8 mouse cellular contexts compared by ENCODE assay signal in the genomic region with DNA sequence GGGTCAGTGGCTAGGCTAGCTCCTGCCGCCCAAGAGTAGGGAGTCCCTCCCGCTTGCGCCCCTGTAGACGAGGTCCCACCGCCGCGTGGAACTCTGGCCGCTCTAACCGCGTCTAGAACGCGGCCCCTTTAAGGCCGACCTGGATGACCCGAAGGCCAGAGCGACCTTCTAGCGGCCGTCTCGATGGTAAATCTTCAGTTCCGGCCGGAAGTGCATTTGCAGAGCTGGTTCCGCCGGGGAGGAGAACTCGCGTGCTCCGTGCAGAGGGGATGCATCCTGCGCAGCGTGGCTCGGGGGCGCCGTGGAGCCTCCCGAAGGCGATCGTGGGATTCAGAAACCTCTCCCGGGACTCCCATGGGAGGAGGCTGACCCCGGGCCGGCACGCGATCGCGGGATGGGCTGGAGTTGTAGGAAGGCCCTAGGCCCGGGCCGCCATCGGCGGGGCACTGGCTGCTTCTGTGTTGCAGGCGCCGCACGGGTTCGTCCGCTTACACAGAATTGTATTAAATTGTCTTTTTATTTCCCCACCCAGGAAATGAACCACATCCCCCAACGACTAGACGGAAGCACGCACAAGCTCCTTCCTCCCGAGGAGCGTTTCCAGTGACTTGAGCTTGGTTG. TPM values are rescaled to one million over a fixed set of nuclear protein-coding genes. Genes with fewer than 3 reads are reported as not detected.
DNase-seq lines count a peak whose midpoint lies in the region; ATAC-seq and TF ChIP-seq lines count a peak whose summit lies in the region.

No protein-coding gene starts in this region.

- no peaks in the 10 kb centered on the region for H3K9me3 ChIP-seq in embryonic facial prominence, embryonic 14.5 days (ENCODE audit: control insufficient read depth, low read length)
- H3K9me3 ChIP-seq in liver, embryonic 11.5 days (ENCODE audit: control insufficient read depth, low read length): no peaks in the 10 kb centered on the region

- peak overlapping the region; percentile 94 for H3K4me2 ChIP-seq in embryonic facial prominence, embryonic 14.5 days (ENCODE audit: low read depth, low read length)
- H3K4me2 ChIP-seq in liver, embryonic 11.5 days: peak overlapping the region; percentile 94
- peak overlapping the region; percentile 98 for H3K4me2 ChIP-seq in myocyte (ENCODE audit: low read depth)

- H3K9ac ChIP-seq in embryonic facial prominence, embryonic 14.5 days (ENCODE audit: low read depth, low read length): peak overlapping the region; percentile 86
- H3K9ac ChIP-seq in liver, embryonic 11.5 days (ENCODE audit: low read depth, low read length): peak overlapping the region; percentile 94

- H3ac ChIP-seq in myocyte (ENCODE audit: control insufficient read depth, insufficient read length): peak overlapping the region; percentile 48

- under 1% methylated on average over 52 of the region's 54 CpGs for WGBS in embryonic facial prominence, embryonic 14.5 days
- WGBS in liver, embryonic 11.5 days: under 1% methylated on average over 54 of the region's 54 CpGs

- DNase-seq in B cell, adult 2 months: peak; percentile 84 to 86
- peak; percentile 48 to 72 for DNase-seq in adrenal gland, postnatal 4 days (ENCODE audit: low spot score in 2 of 2)
- DNase-seq in embryonic facial prominence, embryonic 14.5 days (ENCODE audit: low spot score): peak; percentile 96
- peak; percentile 89 for DNase-seq in heart, adult 8-10 months (ENCODE audit: low spot score)
- peak; percentile 89 for DNase-seq in kidney, adult 9 months
- DNase-seq in liver, embryonic 11.5 days (ENCODE audit: low spot score): peak; percentile 87
- peak; percentile 82 to 90 for DNase-seq in spleen, postnatal 4 days (ENCODE audit: low spot score in 2 of 2)

- H3K36me3 ChIP-seq in embryonic facial prominence, embryonic 14.5 days (ENCODE audit: control insufficient read depth, insufficient read depth, low read length): peaks cover 36% of the 10 kb centered on the region
- peaks cover 23% of the 10 kb centered on the region for H3K36me3 ChIP-seq in liver, embryonic 11.5 days (ENCODE audit: control insufficient read depth, insufficient read depth, low read length)
- peaks cover 27% of the 10 kb centered on the region for H3K36me3 ChIP-seq in myocyte (ENCODE audit: control insufficient read depth, insufficient read depth)

- peak overlapping the region; percentile 72 for H3K4me3 ChIP-seq in embryonic facial prominence, embryonic 14.5 days (ENCODE audit: low read depth, low read length)
- peak overlapping the region; percentile 82 for H3K4me3 ChIP-seq in liver, embryonic 11.5 days (ENCODE audit: low read depth, low read length)
- H3K4me3 ChIP-seq in myocyte: peak overlapping the region; percentile 91

- TF ChIP-seq POLR2A in myocyte (IDR thresholded peaks at IDR 0.05; ENCODE audit: insufficient read length, low read depth): peak; percentile 91

- H3K27ac ChIP-seq in embryonic facial prominence, embryonic 14.5 days (replicated peaks; ENCODE audit: low read depth, low read length): peak overlapping the region; percentile 73
- H3K27ac ChIP-seq in liver, embryonic 11.5 days (ENCODE audit: low read depth, low read length): peak overlapping the region; percentile 75; the same call in 1 of the 2 replicates

- ATAC-seq in embryonic facial prominence, embryonic 14.5 days (ENCODE audit: low read depth): peak; percentile 80
- peak; percentile 76 for ATAC-seq in liver, embryonic 11.5 days (replicated peaks; ENCODE audit: low FRiP score)

- peaks cover 20% of the 10 kb centered on the region for H3K4me1 ChIP-seq in embryonic facial prominence, embryonic 14.5 days (ENCODE audit: control insufficient read depth, insufficient read depth, low read length)
- H3K4me1 ChIP-seq in liver, embryonic 11.5 days (replicated peaks; ENCODE audit: control insufficient read depth, insufficient read depth, low read length): peaks cover 43% of the 10 kb centered on the region

- no peaks in the 10 kb centered on the region for H3K27me3 ChIP-seq in embryonic facial prominence, embryonic 14.5 days (replicated peaks; ENCODE audit: control insufficient read depth, insufficient read depth, low read length)
- no peaks in the 10 kb centered on the region for H3K27me3 ChIP-seq in liver, embryonic 11.5 days (replicated peaks; ENCODE audit: control insufficient read depth, insufficient read depth, low read length)
- H3K27me3 ChIP-seq in myocyte (ENCODE audit: control insufficient read depth, insufficient read depth, insufficient read length): no peaks in the 10 kb centered on the region

- peaks cover 35% of the 10 kb centered on the region for H3K79me2 ChIP-seq in myocyte (ENCODE audit: control insufficient read depth, insufficient read depth)

TF ChIP-seq in myocyte, 11 proteins besides CTCF, POLR2A, EP300 and RAD21:
- TF ChIP-seq MYOG (IDR thresholded peaks at IDR 0.05; ENCODE audit: control insufficient read depth in 1 of 3, insufficient read depth in 1 of 3, insufficient read length in 2 of 3, low read depth in 2 of 3) (peak in 1 of 3 experiments; percentile 7), SRF (IDR thresholded peaks at IDR 0.05; ENCODE audit: control insufficient read depth, insufficient read length, low read depth) (no peak), TCF3 (IDR thresholded peaks at IDR 0.05; ENCODE audit: insufficient read length, low read depth) (no peak), POLR2AphosphoS2 (IDR thresholded peaks at IDR 0.05; ENCODE audit: insufficient read length, low read depth) (peak; percentile 97), E2F4 (IDR thresholded peaks at IDR 0.05; ENCODE audit: insufficient read depth) (no peak)

RNA-seq across cellular contexts. Expression of gene Sec14l1, which starts 38.3 kb away (rescaled TPM):
- 100 to 1,000 TPM; 171 to 174 TPM for total RNA-seq in adrenal gland, postnatal 4 days (2021)
- 43.8 and 45.4 TPM in 2 replicates for polyA plus RNA-seq in embryonic facial prominence, embryonic 14.5 days (2014; fragmentation: Nextera tagmentation; extraction: Ambion mirVana)
- total RNA-seq in heart, adult 8-10 months (2022): 10 to 100 TPM; 61.1 to 74.3 (median 69.2) TPM
- polyA plus RNA-seq in liver, embryonic 11.5 days (2014; fragmentation: Nextera tagmentation; extraction: Ambion mirVana): 20.9 and 22.8 TPM in 2 replicates
- 84.8 TPM for polyA plus RNA-seq in myocyte (2012; fragmentation: generic; extraction: Trizol)

Comparison
In these comparisons a context has a peak if more than half of its experiments do, and no peak if none do; other contexts are left out.
1. Peak in every context shown above with its lines: DNase-seq, ATAC-seq, H3K4me3 ChIP-seq and H3K27ac ChIP-seq.